Mouse (Mus musculus): Measurements from ENCODE around the gene Depdc5.

The Depdc5 gene

DNA sequence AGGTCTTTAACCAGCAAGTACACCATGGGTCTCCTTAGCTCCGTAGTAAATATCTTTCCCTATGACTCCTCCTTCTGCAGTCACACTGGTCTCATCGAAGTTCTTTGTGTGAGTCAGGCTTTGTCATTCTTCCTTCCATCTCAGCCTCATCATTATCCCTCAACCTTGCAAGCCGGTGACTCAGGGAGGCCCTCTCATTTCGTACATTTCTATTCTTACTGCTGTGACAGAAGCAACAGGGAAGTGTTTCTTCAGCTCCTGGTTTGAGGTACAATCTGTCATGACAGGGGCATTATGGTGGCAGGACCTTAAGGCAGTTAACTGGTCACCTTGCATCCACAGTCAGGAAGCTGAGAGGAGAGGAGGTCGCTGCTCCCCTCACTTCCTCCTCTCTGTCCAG is 139.3 kb downstream of the Depdc5 start:
- DNase-seq = no peak

DNA sequence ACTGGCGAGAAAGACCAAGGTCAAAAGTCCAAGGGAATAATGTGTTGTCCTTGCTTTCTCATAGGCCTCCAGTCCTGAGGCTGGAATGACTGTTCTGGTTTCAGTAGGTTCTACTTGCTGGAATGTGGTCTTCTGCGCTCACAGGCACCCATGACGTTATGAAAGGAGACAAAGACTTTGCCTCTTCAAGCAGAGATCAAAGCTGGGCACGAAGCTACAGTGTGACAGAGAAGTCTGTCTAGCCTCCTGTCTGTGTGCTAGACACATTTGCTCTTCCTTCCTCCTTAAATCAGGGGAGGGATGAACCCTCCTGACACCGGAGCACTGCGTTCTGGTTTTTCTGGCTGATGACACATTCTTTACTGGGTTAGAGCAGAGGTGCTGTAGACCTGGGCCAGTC is 140.0 kb downstream of the Depdc5 start:
- no peak for DNase-seq

DNA sequence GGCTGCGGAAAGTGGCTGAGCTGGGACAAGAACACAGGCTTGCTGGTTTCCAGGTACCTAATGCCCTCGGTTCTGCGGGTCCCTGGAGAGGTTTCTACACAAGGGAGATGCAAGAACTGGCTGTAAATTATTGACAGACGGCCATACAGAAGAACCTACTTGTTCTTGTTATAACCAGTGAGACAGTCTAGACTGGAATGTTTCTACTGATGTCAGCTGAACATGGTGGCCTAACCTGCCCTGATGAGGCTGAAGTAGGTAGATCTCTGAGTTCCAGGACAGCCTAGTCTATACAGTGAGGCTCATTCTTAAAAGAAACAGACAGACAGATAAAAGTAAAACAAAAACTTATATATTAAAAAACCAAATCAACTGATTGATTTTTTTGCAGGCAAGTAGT is 140.6 kb downstream of the Depdc5 start:
- no peak for DNase-seq

DNA sequence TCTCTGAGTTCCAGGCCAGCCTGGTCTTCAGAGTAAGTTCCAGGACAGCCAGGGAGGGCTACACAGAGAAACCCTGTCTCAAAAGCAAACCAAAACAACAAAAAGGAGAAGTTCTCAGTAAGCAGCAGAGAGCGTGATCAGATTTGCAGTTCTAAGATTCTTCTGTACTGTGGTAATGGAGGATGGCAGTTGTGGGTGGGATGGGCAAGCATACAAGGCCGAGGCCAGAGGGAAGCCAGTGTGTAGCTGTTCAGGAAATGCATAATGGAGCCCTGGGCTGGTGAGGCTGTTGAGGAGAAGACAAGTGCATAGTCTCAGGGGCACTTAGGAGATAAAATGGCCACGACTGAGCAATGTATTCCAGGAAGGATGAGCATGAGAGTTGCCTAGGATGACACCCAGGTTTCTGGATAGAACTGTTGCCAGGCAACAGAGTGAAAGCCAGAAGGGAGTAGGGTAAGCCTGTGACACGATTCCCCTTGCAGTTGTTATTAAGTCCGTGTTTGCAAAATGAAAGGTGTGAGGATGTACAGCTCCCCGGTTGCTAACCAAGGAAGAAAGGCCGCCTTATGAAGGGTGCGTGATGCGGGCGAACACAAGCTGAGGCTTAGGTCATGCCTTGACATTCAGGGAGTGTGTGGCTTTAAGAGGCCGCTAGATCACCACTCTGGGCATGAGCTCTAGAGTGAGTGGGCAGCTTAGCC is 142.1 kb downstream of the Depdc5 start:
- DNase-seq = no peak

DNA sequence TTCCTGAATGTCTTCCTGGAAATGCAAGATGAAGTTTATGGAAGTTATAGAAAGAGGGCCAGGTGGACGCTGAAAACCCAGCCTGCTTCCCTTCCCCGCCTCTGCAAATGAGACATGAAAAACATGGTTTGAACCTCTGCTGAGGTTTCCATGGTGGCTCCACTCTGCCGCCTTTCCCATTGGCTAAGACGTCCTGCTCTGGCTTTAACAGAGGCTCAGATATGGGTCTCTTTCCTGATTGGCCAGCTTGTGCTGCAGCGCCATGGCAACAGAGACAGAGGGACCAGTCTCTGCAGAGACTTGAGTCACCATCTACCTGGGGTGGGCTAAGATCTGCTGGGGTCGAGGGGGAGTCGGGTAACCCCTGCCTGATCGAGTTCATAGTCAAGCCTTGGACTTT is 143.2 kb downstream of the Depdc5 start:
- no peak for DNase-seq

DNA sequence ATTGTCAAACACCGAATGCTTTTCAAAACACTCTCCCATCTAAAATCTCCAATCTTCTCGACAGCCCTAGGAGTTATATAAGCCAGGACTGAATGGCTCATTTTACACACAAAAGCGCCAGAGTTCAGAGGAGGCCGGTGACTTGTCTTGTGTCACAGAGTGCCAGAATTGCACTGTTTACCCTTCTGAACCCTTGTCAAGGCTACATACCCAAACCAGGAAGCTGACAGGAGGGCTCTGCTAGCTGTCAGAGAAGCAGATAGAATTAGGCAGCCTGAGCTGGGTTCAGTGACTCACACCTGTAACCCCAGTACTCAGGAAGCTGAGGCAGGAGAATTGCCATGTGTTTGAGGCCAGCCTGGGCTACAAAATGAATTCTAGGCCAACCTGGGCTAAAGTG is 143.9 kb downstream of the Depdc5 start:
- no peak for DNase-seq

DNA sequence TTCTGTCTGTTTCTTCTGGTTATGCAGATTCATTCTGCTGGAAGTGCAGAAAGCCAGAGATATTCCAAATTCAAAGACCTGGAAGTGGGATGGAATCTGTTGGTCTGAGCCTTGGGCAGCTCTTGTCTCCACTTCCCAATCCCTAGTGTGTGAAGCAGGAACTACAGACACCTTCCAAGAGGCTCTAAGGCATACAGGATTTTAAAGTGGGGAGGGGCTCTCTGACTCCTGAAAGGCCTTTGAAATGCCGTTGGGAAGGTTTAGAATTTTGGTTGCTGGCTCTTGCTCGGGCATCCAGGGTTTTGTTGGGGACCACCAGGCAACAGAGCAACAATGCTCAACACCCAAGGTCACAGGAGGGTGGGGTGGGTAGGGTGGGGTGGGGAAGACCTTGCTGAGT is 145.8 kb downstream of the Depdc5 start:
- no peak for DNase-seq

DNA sequence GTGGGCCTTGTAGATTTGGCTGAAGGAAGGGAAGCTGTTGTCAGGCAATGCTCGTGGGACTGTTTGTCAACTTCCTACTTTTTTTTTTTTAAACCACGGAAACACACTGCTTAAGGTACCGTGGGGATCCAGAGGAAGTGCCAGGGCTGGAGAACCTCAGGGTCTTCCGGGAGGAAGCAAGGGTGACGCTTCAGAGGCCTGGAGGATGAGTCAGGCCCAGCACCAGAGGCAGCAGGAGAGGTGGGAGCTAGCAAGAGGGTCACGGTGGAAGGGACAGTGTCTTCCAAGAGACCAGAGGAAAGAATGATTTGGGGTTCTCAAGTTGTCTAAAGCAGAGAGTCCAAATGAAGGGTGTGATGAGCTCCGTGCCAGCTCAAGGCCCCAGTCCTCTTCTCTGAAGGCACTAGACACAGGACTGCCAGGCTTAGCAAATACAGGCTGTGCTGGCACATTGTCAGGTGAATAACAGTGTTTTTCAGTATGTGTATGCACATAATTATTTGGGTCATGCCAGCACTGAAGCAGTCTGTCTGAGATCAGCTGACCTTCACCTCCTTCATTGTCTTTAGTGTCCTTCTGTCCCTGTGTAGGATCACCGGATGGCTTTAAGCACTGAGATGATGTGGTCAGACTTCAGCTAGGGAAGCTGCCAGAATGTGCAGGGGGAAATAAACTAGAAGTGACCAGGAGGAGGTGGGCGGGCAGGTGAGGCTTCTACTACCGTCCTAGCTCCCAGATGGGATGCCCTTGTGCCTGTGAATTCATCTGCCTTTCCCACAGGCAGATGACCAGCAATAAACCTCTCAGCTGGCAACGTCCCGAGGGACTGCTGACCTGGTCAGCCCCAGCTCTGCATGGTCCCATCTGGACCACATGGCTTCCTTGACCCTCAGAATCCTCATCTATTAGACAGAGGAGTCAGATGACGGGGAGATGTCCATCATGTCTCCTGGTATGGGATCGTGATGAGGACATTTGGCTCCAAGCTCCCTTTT is 146.6 kb downstream of the Depdc5 start:
- DNase-seq = no peak

DNA sequence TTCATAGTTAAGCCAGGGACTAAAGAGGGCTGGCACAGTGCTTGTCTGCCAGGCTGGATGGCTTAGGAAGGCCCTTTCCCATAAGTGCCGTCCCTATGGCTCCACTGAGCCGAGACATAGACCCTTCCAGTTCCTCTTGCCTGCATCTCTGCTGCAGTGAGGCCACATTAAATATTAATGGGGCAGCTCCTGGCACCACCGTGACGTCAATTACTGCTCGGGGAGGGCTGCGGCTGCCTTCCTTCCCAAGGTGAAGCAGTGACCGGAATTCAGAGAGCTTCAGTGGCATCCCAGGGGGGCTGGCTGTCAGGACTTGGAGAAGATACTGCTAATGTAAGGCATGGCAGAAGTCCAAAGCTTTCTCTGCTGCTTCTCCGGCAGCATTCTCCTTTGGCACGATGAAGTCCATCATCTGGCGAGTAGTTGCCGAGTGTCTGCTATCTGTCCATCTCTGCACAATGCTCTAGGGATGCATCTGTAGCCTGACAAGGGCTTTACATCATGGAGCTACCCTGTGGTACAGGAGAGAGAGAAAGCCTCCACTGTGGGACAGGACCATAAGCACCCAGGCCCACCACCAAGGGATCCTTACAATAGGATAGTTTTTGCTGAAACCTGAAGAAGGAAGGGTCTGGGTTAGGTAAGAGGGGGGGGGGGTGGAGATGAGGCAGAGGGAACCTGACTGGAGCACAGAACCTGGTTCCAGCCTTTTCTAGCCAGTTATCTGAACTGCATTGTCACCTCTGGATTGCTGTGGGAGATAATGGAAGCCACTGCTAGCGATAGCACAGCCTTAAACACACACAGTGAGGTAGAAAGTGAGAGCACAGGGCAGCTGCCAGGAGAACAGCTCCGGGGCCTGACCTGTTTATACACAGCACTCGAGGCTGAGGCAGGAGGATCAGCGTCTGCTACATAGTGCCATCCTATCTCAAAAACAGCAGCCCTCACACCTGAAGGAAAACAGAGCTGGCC is 147.9 kb downstream of the Depdc5 start:
- DNase-seq = peak; percentile 42

DNA sequence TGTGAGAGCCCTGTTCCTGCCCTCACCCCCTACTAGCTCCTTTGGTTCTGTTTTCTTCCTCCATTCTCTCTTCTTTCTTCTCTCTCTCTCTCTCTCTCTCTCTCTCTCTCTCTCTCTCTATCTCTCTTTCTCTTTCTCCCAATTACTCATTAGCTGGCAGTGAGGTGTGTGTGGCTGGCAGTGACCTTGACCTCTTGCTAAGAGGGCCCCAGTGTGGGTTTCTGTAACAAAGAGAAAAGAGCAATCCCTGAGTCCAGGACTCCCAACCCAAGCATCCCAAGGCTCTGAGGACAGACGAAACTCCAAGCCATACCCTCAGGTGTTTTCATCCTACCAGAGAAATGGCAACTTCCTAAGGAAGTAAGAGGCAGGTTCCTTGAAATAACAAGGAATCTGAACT is 150.6 kb downstream of the Depdc5 start:
- DNase-seq = no peak

DNA sequence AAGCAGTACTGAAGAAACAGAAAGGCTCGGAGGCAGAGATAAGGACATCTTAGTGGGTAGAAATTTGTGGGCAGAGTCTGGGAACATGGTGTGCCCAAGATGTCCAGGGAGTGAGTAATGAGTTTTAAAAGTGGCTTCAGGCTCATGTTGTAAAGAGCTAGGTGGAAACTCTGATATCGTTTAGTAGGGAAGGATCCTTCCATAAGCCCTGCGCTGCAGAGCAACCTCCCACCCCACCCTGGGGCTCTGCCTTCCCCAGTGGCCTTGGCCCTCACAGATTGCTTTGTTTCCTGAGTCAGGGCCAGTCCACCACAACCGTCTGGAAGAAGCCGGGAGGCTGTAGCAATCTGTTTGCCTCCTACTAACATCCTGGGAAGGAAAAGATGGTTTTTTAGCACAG is 152.1 kb downstream of the Depdc5 start:
- no peak for DNase-seq

DNA sequence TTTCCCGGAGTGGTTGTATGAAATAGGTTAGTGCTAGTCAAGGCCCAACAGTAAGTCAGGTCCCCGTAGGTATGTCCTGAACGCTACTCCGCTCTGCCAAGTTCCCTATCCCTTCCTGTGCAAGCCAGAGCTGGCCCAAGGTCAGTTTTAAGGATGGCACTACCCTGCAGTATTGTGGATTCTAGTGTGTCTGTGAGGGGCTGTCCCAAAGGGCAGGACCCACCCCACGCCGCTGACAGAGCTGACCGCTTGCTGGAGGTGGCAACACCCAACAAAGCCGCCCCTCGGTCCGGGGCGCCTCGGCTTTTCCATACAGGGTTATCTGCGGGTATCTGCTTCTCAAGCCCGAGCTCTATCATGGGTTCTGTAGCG is 154.7 kb downstream of the Depdc5 start:
- no peak for DNase-seq

DNA sequence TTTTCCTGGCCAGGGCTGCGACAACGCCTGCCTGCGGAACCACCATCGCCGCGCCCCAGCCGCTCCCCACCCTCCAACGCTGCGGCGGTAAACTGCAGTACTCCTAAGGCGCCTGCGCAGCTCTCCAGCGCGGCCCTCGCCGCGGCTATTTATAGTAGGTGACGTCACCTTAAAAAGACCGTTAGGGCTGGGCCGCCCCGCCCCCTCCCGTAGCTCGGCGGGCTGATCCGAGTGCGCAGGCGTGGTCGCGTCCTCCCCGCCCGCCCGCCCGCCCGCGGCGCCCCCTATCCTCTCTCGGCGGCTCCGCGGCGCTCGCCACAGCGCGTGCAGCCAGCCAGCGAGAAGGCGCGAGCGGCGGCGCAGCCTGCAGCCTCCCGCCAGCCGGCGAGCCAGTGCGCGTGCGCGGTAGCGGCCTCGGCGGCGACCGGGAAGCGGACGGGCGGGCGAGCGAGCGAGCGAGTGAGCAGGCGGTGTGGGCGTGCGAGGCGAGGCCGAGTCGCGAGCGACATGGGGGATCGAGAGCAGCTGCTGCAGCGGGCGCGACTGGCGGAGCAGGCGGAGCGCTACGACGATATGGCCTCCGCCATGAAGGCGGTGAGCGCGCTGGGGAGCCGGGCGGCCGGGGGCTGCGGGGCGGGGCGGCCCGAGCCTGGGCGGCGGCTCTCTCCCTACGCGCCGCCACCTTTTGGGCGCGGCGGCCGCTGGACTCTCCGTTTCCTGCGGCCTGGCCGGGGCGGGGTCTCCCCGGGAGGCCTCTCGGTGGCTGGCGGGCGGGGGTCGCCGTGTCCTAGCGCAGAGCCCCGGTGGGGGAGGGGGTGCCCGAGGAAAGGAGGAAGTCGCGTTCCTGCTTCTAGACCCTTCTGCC is 155.3 kb downstream of the Depdc5 start, which contains the start of gene Ywhah:
Gene Ywhah (plus strand): TSS at position 256 of the 865 bp plus-strand sequence.
- peak; percentile 99 for DNase-seq

DNA sequence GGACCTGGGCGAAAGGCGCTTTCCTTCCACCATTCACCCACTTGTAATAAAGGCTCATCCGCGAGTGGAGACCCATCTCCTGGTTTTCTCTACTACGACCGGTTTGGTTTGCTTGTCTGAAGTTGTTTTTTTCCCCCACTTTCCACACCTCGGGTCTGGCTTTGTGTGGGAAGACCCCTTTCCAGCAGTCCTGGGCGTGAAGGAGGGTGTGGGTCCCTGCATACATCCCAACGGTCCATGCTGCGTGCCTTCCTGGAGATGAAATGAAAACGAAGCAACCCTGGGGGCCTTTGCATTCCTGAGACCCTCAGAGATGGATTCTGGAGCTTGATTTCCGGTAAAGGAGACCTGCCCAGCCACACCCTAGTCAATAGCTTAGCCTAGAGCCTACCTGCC is 155.9 kb downstream of the Depdc5 start:
- DNase-seq = peak; percentile 42

DNA sequence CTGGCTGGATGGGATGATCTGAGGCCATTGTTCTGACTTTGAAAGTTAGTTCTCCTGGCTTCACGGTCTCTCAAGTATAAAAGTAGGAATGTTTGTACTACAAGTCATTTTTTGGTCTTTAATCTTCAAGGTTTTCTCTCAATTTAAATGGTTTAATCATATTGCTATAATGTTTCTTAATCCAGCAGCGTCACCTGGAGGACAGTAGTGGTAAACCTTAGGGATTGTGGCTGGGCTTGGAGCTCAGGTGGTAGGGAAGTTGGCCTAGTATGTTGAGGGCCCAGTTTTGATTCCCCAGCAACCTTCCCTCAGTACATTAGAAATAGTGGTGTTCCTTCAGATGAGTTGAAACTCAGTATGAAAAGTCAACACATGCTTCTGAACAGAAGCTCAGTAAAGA is 158.1 kb downstream of the Depdc5 start:
- DNase-seq = no peak

DNA sequence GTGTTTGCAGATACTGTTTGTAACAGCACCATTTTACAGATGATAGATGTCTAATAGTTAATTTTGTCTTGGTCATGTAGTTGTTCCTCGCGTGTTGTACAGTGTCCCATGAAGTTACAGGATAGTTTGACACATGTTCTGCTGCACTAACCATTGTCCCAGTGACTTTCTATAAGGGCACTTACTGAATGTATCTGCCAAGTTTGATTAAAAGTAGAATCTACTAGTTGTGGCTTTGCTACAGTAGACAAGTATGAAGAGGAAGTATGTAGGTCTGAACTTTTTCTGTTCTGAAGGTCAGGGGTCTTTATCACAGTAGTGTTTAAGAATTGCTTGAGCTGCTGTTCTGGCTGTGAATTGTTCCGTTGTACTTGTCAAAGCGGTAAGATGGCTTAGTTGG is 159.8 kb downstream of the Depdc5 start:
- no peak for DNase-seq

DNA sequence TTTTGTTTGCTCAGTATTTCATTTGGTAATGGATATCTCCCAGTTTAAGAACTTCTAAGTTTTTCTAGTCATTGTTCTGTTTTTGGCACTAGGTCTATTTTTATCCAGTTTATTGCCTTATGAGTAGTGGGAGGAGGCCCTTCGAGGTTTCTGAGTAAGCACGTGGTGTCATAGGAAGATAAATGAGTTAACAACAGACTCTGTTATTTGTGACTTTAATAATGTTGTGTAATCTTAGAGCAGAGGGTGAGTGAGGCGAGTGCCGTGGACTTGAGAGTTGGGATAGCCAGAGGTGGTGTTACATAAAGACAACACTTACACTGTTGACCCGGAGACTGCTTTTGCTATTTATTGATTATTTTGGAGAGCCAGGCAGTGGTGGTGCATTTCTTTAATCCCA is 161.0 kb downstream of the Depdc5 start:
- no peak for DNase-seq

DNA sequence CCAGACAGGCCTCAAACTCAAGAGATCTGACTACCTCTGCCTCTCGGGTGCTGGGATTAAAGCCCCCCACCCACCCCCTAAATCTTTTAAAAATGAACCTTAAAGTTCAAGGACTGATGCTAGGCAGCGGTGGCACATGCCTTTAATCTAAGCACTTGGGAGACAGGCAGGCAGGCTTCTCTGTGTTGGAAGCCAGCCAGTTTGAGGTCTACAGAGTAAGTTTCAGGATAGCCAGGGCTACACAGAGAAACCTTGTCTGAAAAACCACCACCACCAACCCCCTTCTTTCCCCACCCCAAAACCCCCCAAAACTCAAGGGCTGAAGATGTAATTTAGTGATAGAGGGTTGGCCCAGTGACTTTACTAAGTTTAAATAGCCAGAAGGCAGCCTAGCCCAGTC is 165.2 kb downstream of the Depdc5 start:
- DNase-seq = no peak

DNA sequence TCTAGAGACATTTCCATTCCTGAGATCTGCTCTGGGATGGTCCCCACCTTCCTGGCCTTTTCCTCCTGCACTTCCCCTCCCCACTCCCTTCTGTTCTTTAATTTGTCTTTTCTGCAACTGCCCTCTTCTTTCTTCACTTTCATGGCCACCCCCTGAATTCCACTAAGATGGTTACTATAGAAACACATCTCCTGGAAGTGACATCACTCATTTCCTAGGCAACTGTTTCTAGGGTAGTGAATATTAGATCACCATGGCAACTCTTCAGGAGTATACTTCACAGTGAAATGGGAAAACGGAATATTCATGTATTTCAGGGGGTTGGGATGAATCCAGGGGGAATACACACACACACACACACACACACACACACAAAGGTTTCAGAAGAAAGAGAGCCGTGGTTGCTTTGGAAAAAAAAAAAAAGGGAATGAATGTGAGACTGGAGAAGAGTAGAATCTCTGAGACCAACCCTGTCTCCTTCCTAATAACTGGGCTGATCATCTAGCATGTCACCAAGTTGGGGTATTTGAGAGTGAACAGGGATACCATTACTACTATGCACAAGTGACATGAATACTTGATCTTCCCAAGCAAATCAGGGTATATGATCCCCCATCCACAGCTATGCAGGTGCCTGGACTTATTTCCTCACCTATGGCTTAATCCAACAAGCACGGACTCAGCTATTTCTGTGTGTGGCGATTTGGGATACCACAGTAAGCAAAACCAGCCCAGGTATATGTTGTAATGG is 167.1 kb downstream of the Depdc5 start:
- DNase-seq = peak; percentile 59

DNA sequence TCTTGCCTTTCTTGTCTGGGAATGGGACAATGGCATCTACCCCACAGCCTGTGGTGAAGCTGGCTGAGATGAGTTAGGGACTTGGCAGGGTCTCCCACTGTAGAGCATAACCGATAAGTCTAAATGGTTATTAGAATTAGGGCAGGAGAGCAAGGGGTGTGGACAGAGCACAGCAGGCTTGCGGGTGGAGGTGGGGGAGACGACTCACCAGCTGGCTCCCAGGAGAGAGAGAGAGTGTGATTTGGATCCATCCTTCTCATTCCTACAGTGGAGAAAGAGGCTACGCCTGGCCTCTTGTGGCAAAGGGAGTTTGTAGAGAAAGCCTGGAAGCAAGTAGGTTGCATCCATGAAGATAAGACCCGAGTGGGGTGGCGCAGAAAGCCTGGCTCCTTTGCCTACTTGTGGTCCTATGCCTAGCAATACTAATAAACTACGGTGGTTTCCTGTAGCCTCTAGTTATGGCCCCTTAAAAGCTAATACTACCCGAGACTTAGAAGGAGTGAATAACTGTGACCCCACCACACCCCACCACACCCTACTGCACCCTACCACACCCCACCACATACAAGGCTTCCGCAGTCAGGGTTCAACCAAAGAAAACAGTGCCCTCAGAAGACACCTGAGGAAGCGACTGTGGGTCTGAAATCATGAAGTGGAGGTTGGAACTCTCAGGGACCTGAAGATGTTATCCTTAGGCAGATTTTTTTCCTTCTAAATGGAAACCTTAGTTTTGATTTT is 168.7 kb downstream of the Depdc5 start:
- DNase-seq = no peak
